Mouse (Mus musculus) embryonic fibroblast, embryonic 13.5 days (primary cell): ENCODE measurements around the gene Slc3a2.

Source experiments
- CTCF ChIP-seq: IDR thresholded peaks from 2 replicates; pipeline ENCODE4 v1.5.1; 2011; ENCODE audit warnings: mild to moderate bottlenecking, control low read depth, low read length, moderate library complexity, borderline replicate concordance; ENCODE audit not compliant: insufficient read depth
- POLR2A ChIP-seq: IDR thresholded peaks from 2 replicates; pipeline ENCODE4 v1.6.1; 2011; ENCODE audit warnings: low read depth, mild to moderate bottlenecking, control low read depth, low read length, moderate library complexity

GRCm38 (mm10) chr19:8734334-8734733, 11.2 kb upstream of the Slc3a2 start:
- no peak for TF ChIP-seq POLR2A
- no peak for TF ChIP-seq CTCF
